Mouse (Mus musculus) thymus, adult 18-20 months (tissue): ENCODE measurements around the gene Myzap.

Experiments used
- DNase-seq, 2 experiments: peaks; one replicate each; pipeline ENCODE4 v3.0.0; 2022; ENCODE audit warnings: mixed read lengths in 2 of 2

The Myzap gene

DNA sequence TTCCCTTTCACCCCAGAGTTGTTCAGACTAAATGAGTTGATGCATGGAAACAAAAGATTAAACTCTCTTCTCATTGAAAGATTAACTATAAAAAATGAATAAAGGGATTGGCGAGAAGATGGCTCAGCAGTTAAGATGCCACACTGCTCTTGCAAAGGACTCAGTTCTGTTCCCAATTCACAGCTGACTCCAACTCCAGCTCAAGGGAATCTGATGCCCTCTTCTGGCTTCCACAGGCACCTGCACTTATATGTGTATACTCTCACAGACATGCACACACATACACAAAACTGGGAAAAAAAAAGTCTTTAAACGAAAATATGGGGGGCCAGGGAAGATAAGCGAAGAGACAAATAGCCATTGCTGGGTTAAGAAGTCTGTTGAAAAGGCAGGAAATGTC, 115.6 kb downstream of the Myzap start:
- no peak for DNase-seq

DNA sequence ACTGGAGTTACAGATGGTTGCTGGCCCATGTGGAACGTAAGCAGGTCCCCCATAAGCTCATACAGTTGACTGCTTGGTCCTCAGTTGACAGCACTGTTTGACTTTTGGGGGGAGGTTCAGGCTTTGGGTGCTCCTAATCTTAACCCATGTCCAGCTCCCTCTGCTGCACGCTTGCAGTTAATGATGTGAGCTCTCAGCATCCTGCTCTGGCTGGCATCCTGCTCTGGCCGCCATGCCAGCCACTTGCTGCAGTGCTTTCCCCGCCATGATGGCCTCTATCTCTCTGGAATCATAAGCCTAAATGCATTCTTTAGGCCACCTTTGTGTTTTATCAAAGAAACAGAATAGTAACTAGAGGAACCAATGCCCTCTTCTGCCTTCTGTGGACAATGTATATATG, 116.6 kb downstream of the Myzap start:
- DNase-seq, result no peak

DNA sequence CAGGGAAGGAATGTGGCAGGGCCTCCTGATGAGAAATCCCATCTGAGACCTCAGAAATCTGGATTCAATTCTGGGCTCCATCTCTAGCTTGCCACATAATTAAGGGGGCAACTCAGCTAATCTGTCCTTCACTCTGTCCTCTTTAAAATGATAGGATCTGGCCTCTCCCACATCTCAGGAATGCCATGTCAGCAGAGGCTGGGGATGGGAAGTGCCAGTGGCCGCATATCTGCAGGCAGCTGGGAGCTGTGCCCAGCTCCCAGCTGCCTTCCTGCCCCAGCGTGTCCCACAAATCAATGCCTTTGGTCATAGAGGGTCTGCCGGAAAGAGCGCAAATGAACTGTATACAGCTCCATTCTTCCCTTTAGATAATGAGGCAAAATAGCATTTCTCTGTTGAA, 124.7 kb downstream of the Myzap start:
- DNase-seq, result no peak

DNA sequence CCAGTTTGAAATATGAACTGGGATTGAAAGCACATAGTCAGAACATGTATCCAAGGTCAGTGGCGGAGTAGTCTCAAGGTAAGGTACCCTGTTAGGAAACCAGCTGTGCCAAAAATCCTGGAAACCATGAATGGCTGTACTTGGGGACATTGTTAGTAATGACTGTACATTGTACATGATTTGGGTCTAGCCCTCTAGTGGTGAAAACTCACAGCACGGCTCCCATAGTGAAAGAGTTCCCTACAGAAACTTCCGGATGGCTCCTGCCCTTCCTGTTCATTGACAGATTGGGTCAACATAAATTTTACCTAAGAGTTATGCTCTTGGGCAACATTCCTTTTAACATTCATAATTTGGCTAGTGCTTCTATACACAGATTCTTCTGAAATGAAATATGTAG, 126.0 kb downstream of the Myzap start:
- DNase-seq, result no peak

DNA sequence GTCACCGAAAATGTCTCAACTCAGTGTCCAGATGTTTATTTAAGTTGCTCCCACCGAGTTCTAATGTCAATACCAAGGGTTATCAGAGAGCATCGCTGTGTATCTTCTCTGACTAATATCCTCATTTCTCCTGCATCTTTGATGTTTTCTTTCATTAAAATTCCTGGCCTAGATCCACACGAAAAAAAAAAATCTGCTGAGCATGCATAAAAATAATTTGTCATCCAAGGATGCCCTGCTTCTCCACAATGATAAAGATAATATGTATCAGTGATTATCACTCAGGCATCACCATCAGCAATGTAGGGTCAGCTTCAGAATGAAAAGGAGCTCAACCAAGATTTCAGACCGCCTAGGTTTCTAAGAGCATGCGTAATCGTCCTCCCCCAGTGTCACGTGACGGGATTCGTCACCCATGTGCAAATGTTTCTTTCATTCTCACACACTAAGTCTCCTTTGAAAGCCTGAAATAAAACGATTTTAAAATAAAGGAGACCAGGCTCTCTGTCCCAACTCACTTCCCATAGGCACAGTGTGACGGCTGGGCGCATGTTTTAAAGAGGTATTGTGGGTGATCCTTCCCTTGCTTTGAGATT, 129.0 kb downstream of the Myzap start:
- no peak for DNase-seq

DNA sequence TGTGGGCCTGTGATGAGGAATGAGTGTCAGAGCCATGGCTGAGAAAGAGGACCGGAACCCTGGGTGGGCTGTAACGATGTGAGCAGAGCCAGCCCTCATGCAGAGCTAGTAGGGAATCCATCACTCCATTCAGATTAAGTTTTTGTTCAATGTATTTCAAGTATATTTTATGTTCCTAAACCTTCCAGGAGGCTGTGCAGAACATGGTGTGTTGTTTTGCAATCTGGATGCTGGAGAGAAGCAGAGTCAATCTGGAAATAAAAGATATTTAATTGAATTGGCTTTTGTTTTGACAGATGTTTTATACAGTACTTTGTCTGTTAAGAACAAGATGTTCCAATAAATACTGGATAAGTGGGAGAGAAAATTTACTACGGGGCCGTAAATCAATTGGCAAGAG, 135.4 kb downstream of the Myzap start:
- DNase-seq, result no peak
